Mouse (Mus musculus): ENCODE data around the gene Ablim1.

Ablim1 gene

GRCm38 (mm10) chr19:57240259-57240658 lies 74.5 kb downstream of the Ablim1 start:
- TF ChIP-seq GATA4 (IDR thresholded peaks at IDR 0.05; ENCODE audit: insufficient replicate concordance, low read length): no peak

GRCm38 (mm10) chr19:57239176-57239784 lies 75.4 kb downstream of the Ablim1 start:
- no peak for TF ChIP-seq GATA4 (IDR thresholded peaks at IDR 0.05; ENCODE audit: insufficient replicate concordance, low read length)

GRCm38 (mm10) chr19:57238461-57238860 lies 76.3 kb downstream of the Ablim1 start:
- no peak for TF ChIP-seq GATA4 (IDR thresholded peaks at IDR 0.05; ENCODE audit: insufficient replicate concordance, low read length)

- no peak for TF ChIP-seq GATA4 (IDR thresholded peaks at IDR 0.05; ENCODE audit: insufficient replicate concordance, low read length)
These were observed 77.2 kb downstream of the Ablim1 start for GRCm38 (mm10) chr19:57237534-57237933.

DNA sequence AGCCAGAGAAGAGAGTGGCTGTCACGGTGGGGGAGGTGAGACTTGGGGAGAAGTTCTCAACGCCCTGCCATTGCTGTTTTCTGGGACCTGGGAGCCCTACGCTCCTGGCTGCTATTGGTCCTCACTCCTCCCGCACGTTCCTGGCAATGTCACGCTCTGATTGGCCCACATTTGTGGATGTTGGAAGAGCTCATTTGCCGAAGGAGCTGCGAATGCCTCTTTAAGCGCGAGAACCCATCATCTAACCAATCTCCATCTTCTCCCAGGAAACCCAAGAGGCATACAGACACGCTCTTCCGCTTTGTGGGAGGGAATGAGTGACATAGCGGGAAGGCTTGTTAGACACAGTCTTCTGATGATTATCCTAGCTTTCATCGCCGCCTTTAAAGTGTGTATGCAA lies 78.1 kb downstream of the Ablim1 start:
- TF ChIP-seq GATA4 (IDR thresholded peaks at IDR 0.05; ENCODE audit: insufficient replicate concordance, low read length): no peak

DNA sequence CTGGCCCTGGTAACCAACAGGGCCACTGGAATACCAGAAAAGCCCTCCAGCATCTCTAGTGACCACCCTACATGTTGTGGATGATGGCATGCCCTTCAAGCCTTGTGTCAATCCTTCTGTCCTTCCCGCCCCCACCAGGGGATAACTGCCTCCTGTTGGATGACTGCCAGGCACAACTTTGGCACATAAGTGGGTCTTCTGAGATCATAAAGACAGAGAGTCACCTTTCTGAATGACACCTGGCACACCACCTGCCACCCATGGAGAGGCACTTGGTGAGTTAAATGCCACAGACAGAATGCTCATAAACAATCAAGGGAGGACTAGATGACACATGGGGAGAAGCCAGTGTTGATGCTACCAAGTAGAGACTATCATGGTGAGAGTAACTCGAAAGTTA lies 78.8 kb downstream of the Ablim1 start:
- no peak for TF ChIP-seq GATA4 (IDR thresholded peaks at IDR 0.05; ENCODE audit: insufficient replicate concordance, low read length)

- TF ChIP-seq GATA4 (IDR thresholded peaks at IDR 0.05; ENCODE audit: insufficient replicate concordance, low read length): no peak
These were observed 83.7 kb downstream of the Ablim1 start for GRCm38 (mm10) chr19:57230996-57231395.

GRCm38 (mm10) chr19:57229161-57229560 lies 85.6 kb downstream of the Ablim1 start:
- TF ChIP-seq GATA4 (IDR thresholded peaks at IDR 0.05; ENCODE audit: insufficient replicate concordance, low read length): no peak

GRCm38 (mm10) chr19:57228576-57228975 lies 86.1 kb downstream of the Ablim1 start:
- TF ChIP-seq GATA4 (IDR thresholded peaks at IDR 0.05; ENCODE audit: insufficient replicate concordance, low read length): no peak

- no peak for TF ChIP-seq GATA4 (IDR thresholded peaks at IDR 0.05; ENCODE audit: insufficient replicate concordance, low read length)
These were observed 90.3 kb downstream of the Ablim1 start for GRCm38 (mm10) chr19:57224390-57224789.

DNA sequence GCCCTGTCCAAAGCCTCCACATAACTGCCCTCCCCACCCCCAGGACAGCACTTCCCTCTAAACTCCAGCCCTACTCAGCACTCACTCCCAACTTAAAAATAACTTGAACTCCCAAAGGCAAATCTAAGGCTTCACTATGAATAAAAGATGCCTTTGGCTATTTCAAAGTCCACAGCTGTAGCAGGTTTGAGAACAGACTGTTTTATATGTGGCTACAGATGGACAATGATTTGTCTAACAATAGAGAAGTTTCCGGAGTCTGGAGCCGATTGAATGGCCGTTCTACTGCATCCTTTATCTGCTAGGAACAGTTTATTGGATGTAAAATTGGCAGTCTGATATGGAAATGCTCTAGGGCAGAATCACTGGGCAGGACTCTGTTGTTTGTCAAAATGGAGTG lies 91.0 kb downstream of the Ablim1 start:
- TF ChIP-seq GATA4 (IDR thresholded peaks at IDR 0.05; ENCODE audit: insufficient replicate concordance, low read length): no peak

GRCm38 (mm10) chr19:57222657-57223056 lies 92.1 kb downstream of the Ablim1 start:
- no peak for TF ChIP-seq GATA4 (IDR thresholded peaks at IDR 0.05; ENCODE audit: insufficient replicate concordance, low read length)

- TF ChIP-seq GATA4 (IDR thresholded peaks at IDR 0.05; ENCODE audit: insufficient replicate concordance, low read length): no peak
These were observed 93.0 kb downstream of the Ablim1 start for GRCm38 (mm10) chr19:57221684-57222235.

DNA sequence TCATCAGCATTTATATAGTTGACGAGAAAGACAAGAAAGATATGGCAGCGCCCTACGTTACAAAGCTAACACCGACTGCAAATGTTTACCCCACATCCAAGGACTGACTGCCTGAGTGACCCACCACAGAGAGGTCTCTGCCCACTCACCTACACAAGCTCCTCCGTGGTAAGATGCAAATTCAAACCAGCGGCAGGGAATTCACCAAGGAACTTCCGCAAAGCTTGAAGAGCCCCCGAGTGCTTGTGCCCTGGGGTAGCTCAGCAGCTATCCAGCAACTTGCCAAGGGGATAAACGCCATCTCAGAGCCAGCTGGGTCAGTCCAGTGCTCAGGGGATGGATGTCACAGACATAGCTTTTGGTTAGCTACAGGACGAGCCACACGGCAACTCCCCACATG lies 95.0 kb downstream of the Ablim1 start:
- TF ChIP-seq GATA4 (IDR thresholded peaks at IDR 0.05; ENCODE audit: insufficient replicate concordance, low read length): no peak

GRCm38 (mm10) chr19:57217161-57217560 lies 97.6 kb downstream of the Ablim1 start:
- TF ChIP-seq GATA4 (IDR thresholded peaks at IDR 0.05; ENCODE audit: insufficient replicate concordance, low read length): no peak

GRCm38 (mm10) chr19:57215527-57215926 lies 99.2 kb downstream of the Ablim1 start:
- no peak for TF ChIP-seq GATA4 (IDR thresholded peaks at IDR 0.05; ENCODE audit: insufficient replicate concordance, low read length)

DNA sequence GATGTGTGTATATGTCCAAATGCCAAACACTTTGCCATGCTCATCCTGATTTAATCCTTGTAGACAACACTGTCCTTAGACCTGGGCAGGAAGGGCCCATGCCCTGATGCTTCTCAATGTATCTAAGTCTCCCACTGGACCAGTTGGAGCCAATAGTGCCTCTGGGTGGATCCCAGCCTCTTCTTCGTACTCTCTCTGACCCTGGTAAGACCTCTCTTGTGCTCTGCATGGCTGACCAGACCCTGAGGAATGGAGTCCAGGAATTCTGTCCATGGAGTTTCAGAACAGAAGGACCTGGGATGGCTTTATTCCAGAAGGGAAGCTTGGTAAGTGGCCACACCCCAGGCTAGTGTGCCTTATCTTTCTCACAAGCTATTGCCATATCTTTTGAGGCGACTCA lies 102.3 kb downstream of the Ablim1 start:
- TF ChIP-seq GATA4 (IDR thresholded peaks at IDR 0.05; ENCODE audit: insufficient replicate concordance, low read length): no peak
